Mouse (Mus musculus) embryonic facial prominence, embryonic 12.5 days (tissue): Measurements from ENCODE around the gene Bicd2. TPM values are rescaled to one million over a fixed set of nuclear protein-coding genes. Genes with fewer than 3 reads are reported as not detected.
A peak's percentile ranks its signal among the peaks of the same experiment; 100 is the strongest.

Source experiments
- ATAC-seq: fragments of 200-750 bp; cut with Nextera tagmentation; 2 replicates; pipeline ENCODE4 v1.8.0; 2017; ENCODE audit not compliant: insufficient number of reproducible peaks, insufficient read depth, low FRiP score, low TSS enrichment
- H3K27ac ChIP-seq: fragments of 300-500 bp; sonication (generic); 2 replicates; pipeline ENCODE4 v1.5.1; 2016; ENCODE audit warnings: mild to moderate bottlenecking
- H3K27me3 ChIP-seq: fragments of 300-500 bp; sonication (generic); 2 replicates; pipeline ENCODE4 v1.6.1; 2016; ENCODE audit warnings: mild to moderate bottlenecking, moderate library complexity
- H3K36me3 ChIP-seq: fragments of 300-500 bp; sonication (generic); 2 replicates; pipeline ENCODE4 v1.6.1; 2016; ENCODE audit warnings: mild to moderate bottlenecking
- H3K4me1 ChIP-seq: fragments of 300-500 bp; sonication (generic); 2 replicates; pipeline ENCODE4 v1.6.1; 2016
- H3K4me2 ChIP-seq: fragments of 300-500 bp; sonication (generic); replicated peaks from 2 replicates; pipeline ENCODE4 v1.6.1; 2016; ENCODE audit warnings: mild to moderate bottlenecking, moderate library complexity
- H3K4me3 ChIP-seq: fragments of 300-500 bp; sonication (generic); 2 replicates; pipeline ENCODE4 v1.5.1; 2016; ENCODE audit warnings: mild to moderate bottlenecking
- H3K9ac ChIP-seq: fragments of 300-500 bp; sonication (generic); 2 replicates; pipeline ENCODE4 v1.6.1; 2016; ENCODE audit warnings: mild to moderate bottlenecking, moderate library complexity
- H3K9me3 ChIP-seq: fragments of 300-500 bp; sonication (generic); 2 replicates; pipeline ENCODE4 v1.6.1; 2016; ENCODE audit warnings: mild to moderate bottlenecking, moderate library complexity
- WGBS: fragments of 180-500 bp; shearing (Covaris S2); methylation state at CpG from one replicate; pipeline ENCODE4 v1.1.7; 2016; 5-methylcytosine and 5-hydroxymethylcytosine counted together
- polyA plus RNA-seq: library from polyadenylated mRNA; unstranded; fragments of >200 nt; fragmentation: Nextera tagmentation; extraction: Ambion mirVana; gene quantifications from 2 replicates; pipeline ENCODE4 v1.2.1, GENCODE M21; 2016

The Bicd2 gene
- 42.0 and 42.3 TPM in 2 replicates for polyA plus RNA-seq

DNA sequence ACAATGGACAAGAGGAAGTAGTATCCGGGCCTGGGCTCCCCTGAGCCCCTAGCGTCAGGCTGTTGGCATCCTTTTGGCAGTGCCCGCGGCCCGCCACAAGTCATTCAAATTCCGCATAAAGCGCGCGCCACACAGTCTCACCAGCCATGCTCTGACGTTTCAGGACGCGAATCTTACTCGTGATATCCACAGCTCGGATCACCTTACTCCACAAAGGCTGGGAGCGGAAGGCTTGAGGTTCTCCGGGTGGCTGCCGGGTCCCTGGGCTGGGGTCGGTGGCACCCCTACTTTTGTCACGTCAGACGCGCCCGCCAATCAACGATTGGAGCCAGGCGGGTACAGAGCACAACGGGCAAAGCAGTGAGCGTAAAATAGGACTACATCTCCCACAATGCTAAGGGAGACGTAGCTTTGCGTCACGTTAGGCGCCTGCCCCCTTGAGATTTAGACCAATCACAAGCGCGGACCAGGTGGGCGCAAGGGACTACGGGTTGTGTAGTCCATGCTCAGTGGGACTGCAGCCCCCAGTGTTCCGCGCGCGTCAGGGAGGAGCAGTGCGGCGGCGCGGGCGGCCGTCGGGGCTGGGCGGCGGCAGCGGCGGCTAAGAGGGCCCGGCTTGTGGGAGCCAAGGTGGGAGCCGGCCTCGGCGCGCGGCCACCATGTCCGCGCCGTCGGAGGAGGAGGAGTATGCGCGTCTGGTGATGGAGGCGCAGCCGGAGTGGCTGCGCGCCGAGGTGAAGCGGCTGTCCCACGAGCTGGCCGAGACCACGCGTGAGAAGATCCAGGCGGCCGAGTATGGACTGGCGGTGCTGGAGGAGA is at the start of gene Bicd2:
Bicd2 (plus strand) TSS at position 574 of the 819 bp plus-strand sequence.
- H3K4me1 ChIP-seq, result peaks cover 39% of the 10 kb centered on the region
- H3K27me3 ChIP-seq, result no peaks in the 10 kb centered on the region
- H3K4me3 ChIP-seq, result peak within 1 kb of the TSS; percentile 61
- H3K4me2 ChIP-seq, result peak within 1 kb of the TSS; percentile 92
- under 1% methylated on average over 74 of the region's 74 CpGs for WGBS
- ATAC-seq, result peak; percentile 99
- no peaks in the 10 kb centered on the region for H3K9me3 ChIP-seq
- H3K27ac ChIP-seq, result peak within 1 kb of the TSS; percentile 69
- H3K36me3 ChIP-seq, result no peaks in the 10 kb centered on the region
- peak within 1 kb of the TSS; percentile 65 for H3K9ac ChIP-seq

DNA sequence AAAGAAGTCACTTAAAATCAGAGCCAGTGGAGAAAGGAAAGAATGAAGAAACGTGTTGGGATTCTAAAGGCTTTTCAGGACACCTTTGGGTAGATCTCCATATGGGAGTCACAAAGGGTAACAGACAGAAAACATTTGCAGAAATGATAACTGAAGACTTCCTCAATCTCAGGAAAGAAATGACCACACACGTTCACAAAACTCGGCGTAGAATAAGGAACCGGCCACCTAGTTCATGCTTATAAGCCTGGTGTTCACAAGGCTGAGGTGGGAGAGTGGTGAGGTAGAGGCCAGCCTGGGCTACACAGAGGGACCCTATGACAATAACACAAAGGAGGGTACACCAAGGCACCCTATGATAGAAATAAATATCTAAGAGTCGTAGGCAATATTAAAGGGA is 49.4 kb upstream of the Bicd2 start:
- H3K27me3 ChIP-seq, result no peaks in the 10 kb centered on the region
- ATAC-seq, result no peak

DNA sequence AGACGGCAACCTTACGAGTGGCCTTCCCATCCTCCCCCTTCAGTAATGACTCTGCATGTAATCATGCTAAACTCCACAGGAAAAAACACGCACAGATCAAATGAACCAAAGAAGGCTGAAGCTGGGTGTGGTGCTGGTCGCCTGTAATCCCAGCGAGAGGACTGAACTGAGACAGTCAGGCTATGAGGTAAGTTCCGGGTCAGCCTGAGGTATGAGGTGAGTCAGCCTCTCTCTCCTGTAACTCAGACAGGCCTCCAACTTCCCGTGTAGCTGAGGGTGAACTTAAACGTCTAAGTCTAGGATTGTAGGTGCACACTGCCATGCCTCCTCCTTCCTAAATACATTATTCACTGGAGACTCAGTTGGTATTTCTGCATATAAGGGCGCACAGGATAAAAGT is 47.3 kb upstream of the Bicd2 start:
- WGBS, result 74% methylated on average over 9 of the region's 9 CpGs
- no peak for ATAC-seq

More for the DNA sequence above, 49.4 kb upstream of the Bicd2 start:
- H3K4me1 ChIP-seq, result no peaks in the 10 kb centered on the region
- H3K9me3 ChIP-seq, result no peaks in the 10 kb centered on the region
- peaks cover under 1% of the 10 kb centered on the region; the same call in 1 of the 2 replicates for H3K36me3 ChIP-seq
- no peak overlapping the region for H3K9ac ChIP-seq
- 92% methylated on average over 6 of the region's 6 CpGs for WGBS
- no peak overlapping the region for H3K4me3 ChIP-seq
- no peak overlapping the region for H3K4me2 ChIP-seq
- no peak overlapping the region for H3K27ac ChIP-seq

DNA sequence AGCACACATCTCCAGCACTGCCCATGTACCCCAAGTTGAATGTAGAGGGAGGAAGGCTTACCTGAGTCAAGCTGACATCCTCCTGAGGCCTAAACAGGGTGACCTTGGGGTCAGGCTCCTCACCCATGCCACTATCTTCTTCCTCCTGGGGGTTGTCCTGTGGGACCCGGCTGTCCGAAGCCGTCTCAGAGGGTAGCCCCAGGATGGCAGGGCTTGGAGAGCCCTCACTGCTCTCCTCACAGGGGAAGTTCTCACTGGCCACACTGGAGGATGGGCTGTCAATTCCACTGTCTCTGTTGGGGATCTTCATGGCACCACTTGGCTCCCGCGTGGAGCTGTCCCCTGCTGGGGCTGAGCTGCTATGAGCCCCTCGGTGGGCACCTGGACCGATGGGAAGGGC is 45.1 kb upstream of the Bicd2 start:
- no peak overlapping the region for H3K4me3 ChIP-seq
- H3K27ac ChIP-seq, result no peak overlapping the region
- H3K27me3 ChIP-seq, result no peaks in the 10 kb centered on the region
- H3K4me1 ChIP-seq, result no peaks in the 10 kb centered on the region
- no peak for ATAC-seq
- no peaks in the 10 kb centered on the region for H3K9me3 ChIP-seq
- WGBS, result 81% methylated on average over 7 of the region's 7 CpGs
- H3K9ac ChIP-seq, result no peak overlapping the region
- no peaks in the 10 kb centered on the region for H3K36me3 ChIP-seq
- H3K4me2 ChIP-seq, result no peak overlapping the region

More for the DNA sequence above, 47.3 kb upstream of the Bicd2 start:
- Histone ChIP-seq H3K27me3 (no peaks in the 10 kb centered on the region), H3K36me3 (no peaks in the 10 kb centered on the region), H3K4me2 (no peak overlapping the region), H3K4me3 (no peak overlapping the region), H3K9ac (no peak overlapping the region), H3K4me1 (no peaks in the 10 kb centered on the region), H3K27ac (no peak overlapping the region), H3K9me3 (no peaks in the 10 kb centered on the region)

DNA sequence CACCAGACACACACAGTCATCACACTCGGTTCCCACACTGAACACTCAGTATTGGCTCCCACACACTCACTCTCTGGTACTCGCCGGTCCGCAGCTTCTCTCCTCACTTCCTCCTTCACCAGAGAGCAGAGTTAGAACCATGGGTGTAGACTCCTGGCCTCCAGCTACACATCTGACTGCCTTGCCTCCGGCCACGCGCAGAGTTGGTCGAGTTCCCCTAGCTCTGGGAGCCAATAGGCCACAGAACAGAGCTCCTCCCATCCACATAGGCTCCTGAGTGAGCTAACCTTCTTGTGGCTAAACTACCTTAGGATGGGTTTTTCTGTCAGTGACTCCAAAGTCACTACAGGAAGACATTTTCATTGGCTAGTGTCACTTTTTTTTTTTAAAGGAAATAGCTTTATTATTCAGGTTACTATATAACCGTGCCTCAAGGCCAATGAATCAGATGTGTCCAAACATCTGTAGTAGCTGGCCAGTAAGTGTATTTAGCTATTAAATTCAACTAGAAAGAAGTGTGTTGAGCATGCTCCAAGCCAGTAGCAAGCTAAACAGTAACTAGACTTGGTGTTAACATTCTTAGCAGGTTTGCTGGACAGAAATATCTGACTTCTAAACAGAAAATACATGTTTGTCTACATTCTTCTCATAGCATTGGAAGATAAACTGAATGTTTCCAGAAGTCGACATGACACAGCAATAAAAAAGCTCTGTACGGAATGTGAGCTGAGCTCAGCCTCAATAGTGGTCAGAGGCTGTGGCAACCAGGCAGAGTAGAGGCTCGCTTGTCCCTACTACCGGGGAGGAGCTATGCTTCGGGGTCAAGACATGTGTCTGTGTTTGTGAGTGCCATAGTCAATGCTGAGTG is 42.6 kb upstream of the Bicd2 start:
- Histone ChIP-seq H3K4me2 (no peak overlapping the region), H3K4me1 (no peaks in the 10 kb centered on the region), H3K9ac (no peak overlapping the region), H3K36me3 (no peaks in the 10 kb centered on the region), H3K27ac (no peak overlapping the region), H3K4me3 (no peak overlapping the region), H3K9me3 (no peaks in the 10 kb centered on the region), H3K27me3 (no peaks in the 10 kb centered on the region)
- no peak for ATAC-seq
- 83% methylated on average over 14 of the region's 14 CpGs for WGBS

DNA sequence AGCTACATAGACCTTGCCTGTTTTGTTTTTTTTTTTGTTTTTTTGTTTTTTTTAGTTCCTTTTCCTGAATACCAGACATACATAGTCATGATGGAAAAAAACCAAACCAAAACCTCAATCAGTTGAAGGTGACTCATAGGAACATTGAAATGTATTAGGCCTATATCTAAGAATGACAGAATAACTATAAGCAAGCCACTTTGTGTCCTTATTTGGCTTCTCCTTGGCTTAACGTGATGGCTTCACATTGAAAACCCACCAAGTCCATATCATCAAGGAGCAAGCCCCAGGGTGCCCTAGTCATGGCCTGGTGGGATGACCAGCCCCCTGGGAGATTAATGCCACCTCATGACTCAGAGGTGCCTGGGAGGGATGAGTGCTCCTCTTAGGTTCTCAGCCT is 40.6 kb upstream of the Bicd2 start:
- no peak overlapping the region for H3K4me3 ChIP-seq
- no peak for ATAC-seq
- no peak overlapping the region for H3K9ac ChIP-seq
- no peak overlapping the region for H3K27ac ChIP-seq
- no peak overlapping the region for H3K4me2 ChIP-seq
- H3K36me3 ChIP-seq, result no peaks in the 10 kb centered on the region
- no peaks in the 10 kb centered on the region for H3K9me3 ChIP-seq
- no peaks in the 10 kb centered on the region for H3K4me1 ChIP-seq
- WGBS, result 78% methylated on average over 1 of the region's 1 CpGs
- H3K27me3 ChIP-seq, result no peaks in the 10 kb centered on the region

DNA sequence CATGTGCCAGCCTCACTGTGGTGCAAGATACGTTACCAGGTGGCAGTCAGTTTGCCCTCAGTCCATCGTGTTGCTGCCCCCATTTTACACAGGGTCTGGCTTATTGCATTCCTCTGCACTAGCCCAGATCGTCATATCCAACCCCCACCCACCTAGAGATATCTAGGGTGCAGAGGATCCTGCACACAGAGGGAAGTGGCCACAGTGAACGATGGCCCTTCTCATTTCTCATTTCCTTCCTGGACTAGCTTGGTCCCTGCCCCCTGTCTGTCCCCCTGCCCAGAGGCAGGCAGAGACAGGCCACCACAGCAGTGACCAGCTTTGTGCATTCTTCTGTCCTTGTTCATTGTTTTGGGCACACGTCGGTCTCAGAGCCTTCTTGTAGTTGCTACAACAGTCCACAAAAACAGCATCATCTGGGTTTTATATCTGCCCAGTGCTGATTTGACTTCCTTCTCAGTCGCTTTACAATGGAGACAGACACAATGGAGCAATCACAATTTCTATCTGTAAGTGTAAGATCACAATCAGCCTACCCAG is 34.5 kb upstream of the Bicd2 start:
- no peaks in the 10 kb centered on the region for H3K27me3 ChIP-seq
- WGBS, result 60% methylated on average over 7 of the region's 7 CpGs
- H3K36me3 ChIP-seq, result no peaks in the 10 kb centered on the region
- no peak overlapping the region for H3K4me3 ChIP-seq
- H3K4me2 ChIP-seq, result no peak overlapping the region
- H3K9me3 ChIP-seq, result no peaks in the 10 kb centered on the region
- peaks cover 12% of the 10 kb centered on the region for H3K4me1 ChIP-seq
- no peak for ATAC-seq
- peak overlapping the region; percentile 38; the same call in 1 of the 2 replicates for H3K27ac ChIP-seq
- H3K9ac ChIP-seq, result no peak overlapping the region

DNA sequence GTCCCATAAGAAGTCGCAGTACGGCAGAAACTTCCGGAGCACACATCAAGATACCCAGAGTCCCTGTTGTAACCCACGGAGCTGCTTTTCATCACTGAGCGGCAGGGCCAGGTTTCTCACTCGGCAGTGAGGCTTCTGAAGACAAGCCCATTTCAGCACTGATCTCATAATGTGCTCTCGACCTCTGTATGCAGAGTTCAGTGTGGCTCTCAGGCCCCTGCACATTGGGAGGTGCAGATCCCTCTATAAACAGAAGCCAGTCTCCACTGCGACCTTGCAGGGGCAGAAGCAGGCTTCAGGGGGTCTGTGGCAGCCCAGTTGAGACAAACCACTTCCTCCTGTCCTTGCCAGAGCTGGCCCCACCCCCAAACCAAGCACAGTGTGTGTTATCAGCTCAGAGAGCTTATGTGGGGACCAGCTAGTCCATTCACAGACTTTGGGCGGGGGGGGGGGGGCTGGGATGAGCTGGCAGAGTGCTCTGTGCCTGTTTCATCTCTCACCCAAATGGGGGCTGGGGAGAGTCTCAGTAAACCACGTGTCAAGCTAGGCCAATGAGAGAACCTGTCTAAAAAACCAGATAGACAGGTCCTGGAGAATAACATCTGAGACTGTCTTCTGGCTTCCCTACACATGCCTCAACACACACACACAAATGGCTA is 33.9 kb upstream of the Bicd2 start:
- Histone ChIP-seq H3K9me3 (no peaks in the 10 kb centered on the region), H3K4me3 (no peak overlapping the region), H3K9ac (no peak overlapping the region), H3K4me2 (no peak overlapping the region), H3K36me3 (no peaks in the 10 kb centered on the region), H3K4me1 (peaks cover 12% of the 10 kb centered on the region), H3K27me3 (no peaks in the 10 kb centered on the region), H3K27ac (peak overlapping the region; percentile 38; the same call in 1 of the 2 replicates)
- no peak; the same call in 1 of the 2 replicates for ATAC-seq
- WGBS, result 32% methylated on average over 10 of the region's 10 CpGs

DNA sequence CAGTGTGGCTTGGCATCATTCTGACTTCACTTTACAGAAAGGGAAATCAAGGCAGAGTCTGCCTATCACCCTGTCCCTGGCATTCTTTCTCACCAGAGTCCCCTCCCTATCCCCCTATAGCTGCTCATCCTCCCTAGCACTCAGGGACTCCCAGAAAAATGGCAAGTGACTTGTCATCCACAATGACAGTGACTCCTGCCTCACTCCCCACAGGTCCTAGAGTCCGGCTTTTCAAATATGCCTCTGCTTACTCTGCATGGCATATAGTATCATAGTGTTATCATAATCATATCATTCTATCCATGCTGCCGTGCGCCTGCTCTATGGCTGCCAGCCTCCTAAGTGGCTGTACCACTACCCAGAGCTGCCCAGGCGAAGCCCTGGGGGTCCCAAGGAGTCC is 33.2 kb upstream of the Bicd2 start:
- no peak overlapping the region for H3K9ac ChIP-seq
- peak overlapping the region; percentile 30; the same call in 1 of the 2 replicates for H3K27ac ChIP-seq
- no peak for ATAC-seq
- no peaks in the 10 kb centered on the region for H3K27me3 ChIP-seq
- no peaks in the 10 kb centered on the region for H3K9me3 ChIP-seq
- no peaks in the 10 kb centered on the region for H3K36me3 ChIP-seq
- no peak overlapping the region for H3K4me3 ChIP-seq
- WGBS, result 93% methylated on average over 4 of the region's 4 CpGs
- peaks cover 12% of the 10 kb centered on the region for H3K4me1 ChIP-seq
- no peak overlapping the region for H3K4me2 ChIP-seq

DNA sequence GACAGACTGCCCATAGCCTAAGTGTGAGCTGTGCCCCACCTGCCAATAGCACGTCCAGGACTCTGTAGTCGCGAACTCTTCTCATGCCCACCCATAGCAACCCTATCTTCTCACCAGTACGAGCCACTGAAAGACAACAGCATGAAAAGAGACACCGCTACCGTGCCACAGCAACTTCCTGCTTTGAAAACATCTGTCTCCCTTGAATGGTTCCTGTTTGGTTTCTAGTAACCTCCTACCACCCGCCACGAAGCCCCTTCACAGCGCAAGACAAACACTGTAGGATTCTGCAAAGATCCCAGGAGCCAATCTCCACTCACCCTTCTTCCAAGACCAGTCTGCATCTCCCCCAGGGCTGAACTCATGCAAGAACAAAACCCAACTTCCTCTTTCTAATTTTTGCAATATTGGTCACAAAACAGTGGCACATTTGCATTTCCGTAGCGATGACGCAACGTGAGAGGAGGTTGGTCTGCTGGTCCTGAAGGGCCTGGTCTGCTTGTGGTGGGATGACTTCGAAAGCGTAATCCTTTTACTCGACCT is 32.5 kb upstream of the Bicd2 start:
- Histone ChIP-seq H3K27ac (no peak overlapping the region), H3K9ac (no peak overlapping the region), H3K9me3 (no peaks in the 10 kb centered on the region), H3K36me3 (no peaks in the 10 kb centered on the region), H3K4me3 (no peak overlapping the region), H3K4me2 (no peak overlapping the region), H3K4me1 (peaks cover 12% of the 10 kb centered on the region), H3K27me3 (no peaks in the 10 kb centered on the region)
- ATAC-seq, result no peak
- 85% methylated on average over 16 of the region's 16 CpGs for whole genome bisulfite sequencing

DNA sequence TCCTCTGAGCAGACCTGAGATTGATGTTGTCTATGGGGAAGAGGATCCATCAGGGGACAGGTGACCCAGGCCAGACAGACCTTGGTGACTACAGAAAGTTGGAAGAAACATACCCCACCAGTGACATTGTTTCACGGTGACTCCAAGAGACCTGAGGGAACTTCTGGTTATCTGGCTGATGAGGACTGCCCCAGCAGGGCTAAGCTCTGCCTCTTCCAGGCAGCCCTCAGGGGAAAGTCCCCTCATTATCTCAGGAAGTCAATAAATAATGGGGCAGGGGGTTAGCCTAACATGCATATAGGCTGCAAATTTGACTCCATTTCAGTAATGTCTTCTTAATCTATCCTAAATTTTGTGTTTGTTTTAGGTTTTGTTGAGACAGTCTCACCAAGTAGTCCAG is 31.9 kb upstream of the Bicd2 start:
- Histone ChIP-seq H3K4me1 (peaks cover 12% of the 10 kb centered on the region), H3K4me2 (no peak overlapping the region), H3K27me3 (no peaks in the 10 kb centered on the region), H3K4me3 (no peak overlapping the region), H3K36me3 (no peaks in the 10 kb centered on the region), H3K9ac (no peak overlapping the region), H3K9me3 (no peaks in the 10 kb centered on the region), H3K27ac (no peak overlapping the region)
- 78% methylated on average over 1 of the region's 1 CpGs for WGBS
- ATAC-seq, result no peak
